Mouse (Mus musculus) lung, adult 2 months (tissue): ENCODE results near the gene Srsf5. TPM values are rescaled to one million over a fixed set of nuclear protein-coding genes. Genes with fewer than 3 reads are reported as not detected.

ENCODE experiments used
- DNase-seq: peaks from one replicate; pipeline ENCODE4 v3.0.0; 2022
- H3K4me1 ChIP-seq: fragments of 200-500 bp; 2 replicates; pipeline ENCODE4 v1.6.1; 2011; ENCODE audit warnings: low read length; ENCODE audit not compliant: control insufficient read depth, insufficient read depth
- H3K4me3 ChIP-seq: fragments of 200-500 bp; replicated peaks from 2 replicates; pipeline ENCODE3; 2011; ENCODE audit warnings: low read depth, mild to moderate bottlenecking, control low read depth, low read length; ENCODE audit errors: extremely low read depth
- CTCF ChIP-seq: fragments of 200-500 bp; IDR thresholded peaks from 2 replicates; pipeline ENCODE4 v1.5.1; 2011; ENCODE audit warnings: mild to moderate bottlenecking, low read length, control low read depth; ENCODE audit not compliant: insufficient read depth
- POLR2A ChIP-seq: fragments of 200-500 bp; IDR thresholded peaks from 2 replicates; pipeline ENCODE4 v1.6.1; 2011; ENCODE audit warnings: low read depth, mild to moderate bottlenecking, control low read depth, low read length, borderline replicate concordance; ENCODE audit errors: extremely low read depth
- WGBS: fragments of 180-500 bp; shearing (Covaris S2); methylation state at CpG from one replicate; pipeline ENCODE4 v1.1.7; 2018; 5-methylcytosine and 5-hydroxymethylcytosine counted together
- polyA plus RNA-seq: library from polyadenylated mRNA; depleted of rRNA; stranded (reverse); fragments of >200 nt; gene quantifications from 2 replicates; pipeline ENCODE4 v1.2.3, GENCODE M21; 2012

Srsf5 gene
- polyA plus RNA-seq, 1 experiment, result 550 TPM

DNA sequence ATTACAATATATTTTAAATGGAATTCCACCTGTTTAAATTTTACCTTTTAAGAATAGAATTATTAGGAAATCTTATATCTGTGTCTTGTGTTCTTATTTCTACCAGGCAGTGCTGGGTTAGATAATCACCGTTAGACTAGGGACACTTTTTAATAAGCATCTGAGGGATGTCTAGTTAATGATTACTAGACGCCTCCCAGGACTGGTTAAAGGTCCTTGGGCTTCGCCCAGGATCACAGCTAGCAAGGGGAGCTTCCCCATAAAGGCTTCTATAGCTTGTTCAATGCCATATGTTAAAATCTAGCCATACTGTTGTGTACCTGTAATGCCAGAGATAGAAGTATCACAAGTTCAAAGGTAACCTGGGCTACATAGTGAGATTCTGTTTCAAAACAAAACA is 16.4 kb upstream of the Srsf5 start:
- Histone ChIP-seq H3K4me1 (peaks cover 4% of the 10 kb centered on the region), H3K4me3 (no peak overlapping the region)
- no peak for DNase-seq
- no peak for TF ChIP-seq POLR2A
- TF ChIP-seq CTCF, result no peak
- 84% methylated on average over 3 of the region's 3 CpGs for WGBS

GRCm38 (mm10) chr12:80930141-80930540 is 15.2 kb upstream of the Srsf5 start:
- TF ChIP-seq CTCF (no peak), POLR2A (no peak)
- no peak for DNase-seq
- no peak overlapping the region for H3K4me3 ChIP-seq
- 79% methylated on average over 7 of the region's 7 CpGs for WGBS
- H3K4me1 ChIP-seq, result no peaks in the 10 kb centered on the region

- TF ChIP-seq CTCF (no peak), POLR2A (no peak)
Observed at GRCm38 (mm10) chr12:80931402-80932140, 13.7 kb upstream of the Srsf5 start.

GRCm38 (mm10) chr12:80932865-80933264 is 12.4 kb upstream of the Srsf5 start:
- Histone ChIP-seq H3K4me3 (no peak overlapping the region), H3K4me1 (peaks cover 2% of the 10 kb centered on the region; the same call in 1 of the 2 replicates)
- 79% methylated on average over 1 of the region's 1 CpGs for WGBS
- no peak for DNase-seq
- TF ChIP-seq POLR2A (no peak), CTCF (no peak)

More at GRCm38 (mm10) chr12:80931402-80932140, 13.7 kb upstream of the Srsf5 start:
- Histone ChIP-seq H3K4me1 (no peaks in the 10 kb centered on the region), H3K4me3 (no peak overlapping the region)
- 80% methylated on average over 3 of the region's 3 CpGs for WGBS
- DNase-seq, result no peak

DNA sequence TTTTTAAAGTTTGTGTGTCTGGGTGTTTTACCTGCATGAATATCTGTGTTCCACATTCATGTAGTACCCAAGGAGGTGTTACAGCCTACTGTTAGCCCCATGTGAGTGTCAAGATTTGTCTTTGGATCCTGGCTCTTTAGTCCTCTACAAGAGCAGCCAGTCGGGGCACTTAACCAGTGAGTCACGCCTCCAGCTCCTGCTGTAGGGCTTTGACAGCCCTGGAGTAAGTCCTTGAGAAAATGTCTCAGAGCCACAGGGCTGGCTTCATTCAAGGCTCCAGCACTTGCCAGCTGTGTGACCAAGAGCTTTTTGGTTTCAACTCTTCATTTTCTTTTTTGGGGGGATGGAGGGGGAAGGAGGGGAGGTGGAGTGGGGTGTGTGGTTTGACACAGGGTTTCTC is 8.6 kb upstream of the Srsf5 start:
- 56% methylated on average over 2 of the region's 2 CpGs for WGBS
- TF ChIP-seq CTCF (no peak), POLR2A (no peak)
- no peak for DNase-seq
- Histone ChIP-seq H3K4me3 (no peak overlapping the region), H3K4me1 (peaks cover 4% of the 10 kb centered on the region; the same call in 1 of the 2 replicates)

DNA sequence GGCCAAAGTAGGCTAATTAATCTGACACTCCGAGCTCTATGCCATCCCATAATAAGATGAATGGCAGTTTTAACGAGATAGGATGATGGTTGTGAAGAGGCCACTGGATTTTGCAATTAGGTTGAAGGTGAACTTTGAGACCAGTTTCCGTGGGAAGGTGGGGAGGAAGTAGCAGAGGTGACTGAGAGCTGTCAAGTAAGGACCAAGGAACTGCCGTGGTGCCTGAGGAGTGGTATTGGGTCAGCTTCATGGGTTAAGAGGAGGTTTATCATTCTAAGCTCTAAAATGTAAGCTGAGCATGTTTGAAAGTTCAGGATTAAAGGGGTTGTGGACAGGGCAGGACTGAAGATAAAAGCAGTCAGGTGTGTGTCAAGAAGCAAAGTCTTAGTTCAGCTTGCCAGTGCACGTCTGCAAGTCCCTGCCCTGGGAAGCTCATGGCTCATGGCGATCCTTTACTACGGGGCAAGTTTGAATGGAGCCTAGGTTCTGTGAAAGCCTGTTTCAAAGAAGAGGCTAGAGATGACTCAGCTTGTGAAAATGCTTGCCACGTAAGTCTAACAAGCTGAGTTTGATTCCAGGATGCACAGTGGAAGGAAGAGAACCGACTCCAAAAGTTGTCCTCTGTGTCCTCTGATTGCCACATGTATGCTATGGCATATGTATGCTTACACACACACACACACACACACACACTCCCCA is 7.8 kb upstream of the Srsf5 start:
- TF ChIP-seq POLR2A, result no peak
- no peak for TF ChIP-seq CTCF
- H3K4me1 ChIP-seq, result peaks cover 4% of the 10 kb centered on the region; the same call in 1 of the 2 replicates
- no peak for DNase-seq
- 60% methylated on average over 9 of the region's 9 CpGs for WGBS
- no peak overlapping the region for H3K4me3 ChIP-seq

DNA sequence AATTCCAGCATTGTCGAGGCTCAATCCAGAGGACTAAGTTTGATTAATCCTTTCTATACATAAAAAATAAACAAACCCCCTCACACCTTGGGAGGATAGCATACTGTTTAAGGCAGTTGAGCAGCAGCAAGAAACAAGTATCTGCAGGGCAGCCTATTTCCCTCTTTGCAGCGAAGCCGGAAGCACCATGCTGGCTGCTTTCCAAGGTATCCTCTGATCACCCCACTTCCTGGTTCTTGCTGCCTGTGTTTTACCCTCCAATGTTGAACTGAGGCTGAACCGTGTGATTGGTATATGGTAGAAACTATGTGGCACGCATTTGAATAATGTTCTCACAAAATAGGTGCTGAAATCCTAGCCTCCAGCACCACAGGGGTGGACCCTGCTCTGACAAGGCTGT is 6.7 kb upstream of the Srsf5 start:
- no peak for TF ChIP-seq CTCF
- TF ChIP-seq POLR2A, result no peak
- DNase-seq, result peak; percentile 59
- no peak overlapping the region for H3K4me3 ChIP-seq
- peaks cover 4% of the 10 kb centered on the region; the same call in 1 of the 2 replicates for H3K4me1 ChIP-seq
- WGBS, result 11% methylated on average over 5 of the region's 5 CpGs

DNA sequence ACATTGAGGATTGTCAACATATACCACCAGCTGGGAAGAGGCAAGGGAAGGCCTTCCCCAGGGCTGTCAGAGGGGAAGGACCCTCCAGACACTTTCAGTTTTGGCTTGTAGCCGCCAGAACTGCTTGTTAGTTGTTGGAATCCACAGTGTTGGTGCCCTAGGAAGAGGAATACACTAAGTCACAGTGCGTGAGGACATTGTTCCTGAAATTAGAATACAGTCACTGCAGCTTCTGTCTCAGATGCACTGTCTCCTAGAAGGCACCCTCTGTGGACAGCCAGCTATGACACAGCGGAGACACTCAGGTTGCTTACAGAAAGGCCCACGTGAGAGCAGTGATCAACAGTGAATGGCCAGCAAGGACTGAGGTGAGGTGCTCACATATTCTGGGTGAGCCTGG is 6.1 kb upstream of the Srsf5 start:
- TF ChIP-seq POLR2A, result no peak
- TF ChIP-seq CTCF, result no peak
- H3K4me1 ChIP-seq, result peaks cover 4% of the 10 kb centered on the region; the same call in 1 of the 2 replicates
- H3K4me3 ChIP-seq, result no peak overlapping the region
- DNase-seq, result no peak
- WGBS, result 59% methylated on average over 4 of the region's 4 CpGs

DNA sequence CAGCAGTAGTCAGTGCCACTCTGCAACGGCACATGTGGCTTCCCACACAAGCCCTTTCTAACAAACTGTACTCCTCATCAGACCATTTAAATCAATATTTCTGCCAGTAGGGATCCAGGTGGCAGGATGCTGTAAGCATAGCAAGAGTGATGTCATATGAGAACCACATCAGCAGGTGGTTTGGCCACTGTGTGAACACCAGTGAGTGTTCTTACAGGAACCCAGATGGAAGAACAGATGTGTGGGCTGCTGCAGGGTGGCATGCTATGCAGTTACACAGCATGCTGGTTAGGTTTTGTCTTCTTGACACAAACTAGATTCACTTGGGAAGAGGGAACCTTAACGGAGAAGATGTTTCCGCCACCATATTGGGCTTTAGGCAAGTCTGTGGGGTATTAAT is 3.4 kb upstream of the Srsf5 start:
- no peak for DNase-seq
- no peak overlapping the region for H3K4me3 ChIP-seq
- no peak for TF ChIP-seq POLR2A
- no peak for TF ChIP-seq CTCF
- peaks cover 4% of the 10 kb centered on the region; the same call in 1 of the 2 replicates for H3K4me1 ChIP-seq
- WGBS, result 92% methylated on average over 3 of the region's 3 CpGs

DNA sequence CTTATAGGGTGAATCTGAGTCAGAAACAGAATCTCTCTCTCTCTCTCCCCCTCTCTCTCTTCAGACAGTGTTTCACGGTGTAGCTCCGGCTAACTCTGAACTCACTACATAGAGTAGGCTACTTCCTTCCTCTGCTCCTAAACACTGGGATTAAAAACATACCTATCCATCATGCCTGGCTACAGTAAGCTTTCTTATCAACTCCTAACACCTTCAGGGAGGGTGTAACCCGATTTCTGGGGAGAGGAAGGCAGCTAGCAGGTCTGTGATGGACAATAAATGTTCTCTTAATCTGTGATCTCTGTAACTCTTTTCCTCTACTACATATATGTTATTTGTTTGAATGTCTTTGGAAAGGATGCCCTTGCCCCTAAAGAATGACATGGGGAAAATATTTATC is 1.9 kb upstream of the Srsf5 start:
- TF ChIP-seq CTCF (no peak), POLR2A (no peak)
- DNase-seq, result no peak
- WGBS, result 49% methylated on average over 3 of the region's 3 CpGs
- H3K4me1 ChIP-seq, result peaks cover 9% of the 10 kb centered on the region
- no peak overlapping the region for H3K4me3 ChIP-seq
